Mouse (Mus musculus) hematopoietic stem cell, adult 5-6 weeks (primary cell): ENCODE data around the gene Thnsl1. TPM values are rescaled to one million over a fixed set of nuclear protein-coding genes. Genes with fewer than 3 reads are reported as not detected.
"Not testable (repeated sequence)": the region's sequence is repeated elsewhere in the genome, so short reads cannot be mapped to it uniquely, and the experiment has no call there.

Experiments
- ATAC-seq, 2 experiments: fragments of 125-278 bp in 1 of 2; replicated peaks in 1 of 2; 2 replicates each; pipeline ENCODE4 v1.8.0; 2016 to 2017; ENCODE audit warnings: inconsistent platforms in 2 of 2, mild to moderate bottlenecking in 2 of 2, moderate number of reproducible peaks in 2 of 2, low read depth in 1 of 2, moderate TSS enrichment in 1 of 2; ENCODE audit not compliant: low FRiP score in 2 of 2, poor library complexity in 2 of 2, severe bottlenecking in 2 of 2, insufficient read depth in 1 of 2, low TSS enrichment in 1 of 2
- total RNA-seq: library from RNA; stranded (forward); fragments of 172-1452, 232-1000 nt; gene quantifications from 2 replicates; pipeline ENCODE4 v1.2.3, GENCODE M21; 2017

Thnsl1 gene
- total RNA-seq, 1 experiment from 2014 or later: 10.1 TPM

GRCm38 (mm10) chr2:21230276-21230675 is 24.8 kb downstream of the Thnsl1 start:
- no peak for ATAC-seq

DNA sequence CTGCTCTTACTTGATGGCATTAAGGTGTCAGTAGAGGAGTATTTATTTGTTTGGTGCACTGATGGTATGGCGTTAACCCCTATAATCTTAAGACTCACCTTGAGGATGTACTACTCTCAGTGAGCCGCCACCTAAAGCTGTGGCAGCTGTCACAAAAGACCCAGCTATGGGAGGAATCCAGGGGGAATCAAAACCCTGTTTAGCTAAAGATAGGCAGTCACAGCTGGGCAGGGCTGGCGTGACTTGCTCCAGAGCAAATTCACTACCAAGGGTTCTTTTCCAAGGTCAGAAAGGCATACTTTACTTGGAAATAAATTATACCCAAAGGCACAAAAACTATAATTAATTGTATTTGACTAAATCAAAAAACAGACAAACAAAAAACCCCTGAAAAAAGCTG is 25.6 kb downstream of the Thnsl1 start:
- ATAC-seq: no peak

DNA sequence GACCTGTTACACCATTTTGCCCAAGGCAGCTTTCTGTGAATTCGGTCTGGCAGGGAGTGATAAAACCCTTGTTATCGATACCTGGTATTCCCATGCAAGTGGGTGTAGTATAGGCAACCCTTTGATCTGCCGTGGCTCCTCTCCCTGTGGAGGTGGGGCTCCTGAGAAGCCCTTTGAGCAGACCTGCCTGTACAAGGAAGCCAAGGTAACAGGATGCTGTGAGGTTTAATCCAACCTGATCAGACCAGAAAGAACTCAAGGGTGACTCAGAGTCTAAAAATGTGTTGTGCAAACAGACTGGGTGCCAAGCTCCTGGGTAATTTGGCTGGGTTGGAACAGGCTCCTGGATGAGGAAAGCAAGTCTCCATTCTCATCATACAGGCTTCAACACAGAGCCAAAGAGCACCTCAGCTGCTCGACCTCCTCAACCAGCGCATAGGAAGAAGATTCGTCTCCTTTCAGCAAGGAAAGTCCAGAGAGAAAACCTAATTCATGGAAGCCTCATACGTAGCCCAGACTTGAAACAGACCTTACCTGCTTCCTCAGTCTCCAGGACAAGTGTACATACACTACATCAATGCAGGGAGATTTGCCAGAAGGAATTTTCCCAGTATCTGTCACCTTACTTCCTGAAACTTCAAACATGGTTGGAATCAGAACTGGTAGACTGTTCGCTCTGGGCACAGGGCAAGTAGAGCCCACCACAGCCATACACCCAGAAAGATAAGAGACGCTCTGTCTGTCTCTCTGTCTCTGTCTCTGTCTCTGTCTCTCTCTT is 29.5 kb downstream of the Thnsl1 start:
- no peak for ATAC-seq

DNA sequence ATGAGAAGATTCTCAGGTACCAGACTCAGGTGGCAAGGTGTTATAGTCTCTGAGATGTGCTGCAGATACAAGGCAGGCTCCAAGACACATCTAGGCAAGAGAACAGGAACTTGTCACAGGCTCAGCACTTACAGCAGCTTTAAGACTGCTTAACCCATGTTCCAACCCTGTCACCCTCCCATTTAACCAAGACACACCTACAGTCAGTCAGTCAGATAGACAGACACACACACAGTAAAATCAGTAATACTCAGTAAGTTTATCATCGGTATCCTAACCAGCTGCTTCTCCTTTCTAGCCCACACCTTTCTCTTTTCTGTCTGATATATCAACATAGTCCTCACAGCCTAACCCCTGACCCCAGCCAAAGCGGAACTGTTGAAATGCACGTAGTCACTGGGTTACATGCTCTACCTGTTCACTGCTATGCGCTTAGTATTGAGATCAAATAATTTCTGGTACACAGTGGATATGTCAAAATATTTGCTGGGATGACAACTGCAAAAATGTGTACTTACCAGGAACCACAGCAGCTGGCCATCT is 30.4 kb downstream of the Thnsl1 start:
- ATAC-seq: peak; percentile 31 to 39; a peak in 3 of 4 replicates

GRCm38 (mm10) chr2:21236846-21237245 is 31.3 kb downstream of the Thnsl1 start:
- peak; percentile 35 to 48 for ATAC-seq

GRCm38 (mm10) chr2:21244104-21244503 is 38.6 kb downstream of the Thnsl1 start:
- not testable (repeated sequence) for ATAC-seq

- no peak for ATAC-seq
Observed at GRCm38 (mm10) chr2:21244986-21245385, 39.5 kb downstream of the Thnsl1 start.

DNA sequence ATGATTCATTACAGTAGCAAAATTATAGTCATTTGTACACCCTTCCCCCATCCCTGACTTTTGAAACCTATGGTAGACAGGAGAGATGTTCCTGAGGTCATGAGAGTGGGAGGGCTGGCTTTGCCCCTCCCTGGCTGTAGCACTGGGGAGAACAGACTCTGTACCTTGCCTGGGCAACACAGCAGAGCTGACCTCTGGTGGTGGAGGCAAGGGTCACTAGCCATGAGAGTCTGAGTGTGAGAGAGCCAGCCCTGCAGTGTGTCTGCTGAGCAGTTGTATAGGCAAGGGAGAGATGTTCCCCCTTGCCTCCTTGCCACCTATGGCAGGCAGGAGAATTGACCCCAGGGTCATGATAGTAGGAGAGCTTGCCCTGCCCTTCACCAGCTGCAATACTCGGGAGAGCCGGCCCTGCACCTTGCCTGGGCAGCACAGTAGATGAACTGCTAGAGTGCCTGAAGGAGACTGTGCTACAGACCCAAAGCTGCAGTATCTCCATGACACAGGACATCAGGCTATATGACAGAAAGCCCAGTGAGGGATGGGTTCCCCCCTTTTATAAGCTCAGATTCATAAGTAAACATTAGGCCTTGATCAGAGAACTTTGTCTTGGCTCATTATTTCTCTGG is 40.1 kb downstream of the Thnsl1 start:
- no peak for ATAC-seq

- no peak for ATAC-seq
Observed at GRCm38 (mm10) chr2:21253644-21254043, 48.1 kb downstream of the Thnsl1 start.

DNA sequence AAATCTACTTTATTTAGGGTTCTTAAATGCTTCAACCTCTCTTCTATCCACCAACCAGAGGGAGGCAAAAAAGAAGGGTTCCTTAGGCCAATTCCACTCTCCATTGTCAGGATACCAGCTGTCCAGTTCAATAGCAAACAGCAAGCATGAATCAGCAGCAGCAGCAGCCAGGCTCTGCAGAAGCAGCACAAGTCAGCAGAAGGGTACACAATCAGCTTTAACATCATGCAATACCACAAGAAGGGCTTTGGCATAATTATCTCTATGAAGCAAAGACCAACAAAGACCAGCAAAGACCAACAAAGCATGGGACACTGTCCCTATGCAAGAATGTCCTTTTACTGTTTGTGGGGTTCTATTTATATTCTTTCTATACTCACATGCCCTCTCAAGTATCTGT is 48.8 kb downstream of the Thnsl1 start:
- no peak for ATAC-seq

DNA sequence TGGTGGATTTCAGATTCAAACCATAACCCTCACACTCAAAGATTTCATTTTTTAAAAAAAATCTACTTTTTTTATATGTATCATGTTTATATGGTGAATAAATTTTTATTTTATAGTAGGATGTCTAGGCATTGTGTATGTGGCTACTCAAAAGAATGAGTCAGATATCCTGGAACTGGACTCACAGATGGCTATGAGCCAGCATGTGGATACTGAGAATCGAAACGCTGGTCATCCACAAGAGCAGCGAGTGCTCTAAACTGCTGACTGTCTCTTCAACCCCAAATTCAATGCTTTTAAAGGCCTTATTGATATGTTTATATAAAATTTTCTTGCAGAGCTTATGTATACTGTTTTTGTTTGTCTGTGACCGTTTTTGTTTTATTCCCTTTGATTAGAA is 52.8 kb downstream of the Thnsl1 start:
- ATAC-seq: no peak

- ATAC-seq: no peak
Observed at GRCm38 (mm10) chr2:21259081-21259480, 53.6 kb downstream of the Thnsl1 start.

- no peak for ATAC-seq
Observed at GRCm38 (mm10) chr2:21260060-21260459, 54.5 kb downstream of the Thnsl1 start.

DNA sequence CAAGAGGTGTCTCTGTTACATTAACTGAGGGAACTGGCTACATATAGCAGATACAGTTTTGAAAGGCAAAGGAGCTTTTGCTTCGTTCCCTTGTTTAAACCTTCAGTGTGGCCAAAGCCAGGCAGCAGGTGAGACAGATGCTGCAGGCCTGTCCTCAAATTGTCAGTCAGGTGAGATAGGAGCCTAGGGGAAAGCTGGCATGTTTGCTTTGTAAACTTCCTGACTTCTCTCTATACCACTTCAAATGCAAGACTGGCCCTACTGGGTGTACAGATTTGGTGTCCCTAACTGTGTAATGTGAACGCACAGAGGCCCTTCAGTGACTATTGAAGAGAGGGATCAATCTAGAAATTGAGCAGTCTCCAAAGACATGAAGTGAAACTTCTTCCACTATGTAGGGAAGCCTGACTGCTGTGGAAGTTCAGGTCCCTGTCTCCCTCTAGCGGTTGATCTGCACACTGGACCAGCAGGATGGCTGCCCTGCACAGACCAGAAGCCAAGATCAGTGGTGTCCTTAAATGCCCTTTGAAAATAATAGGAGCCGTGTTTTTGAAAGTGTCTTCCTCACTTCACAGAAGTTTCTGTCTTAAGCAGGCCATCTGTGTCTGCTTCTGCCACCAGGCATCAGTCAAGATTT is 56.0 kb downstream of the Thnsl1 start:
- peak; percentile 97 to 98 for ATAC-seq

DNA sequence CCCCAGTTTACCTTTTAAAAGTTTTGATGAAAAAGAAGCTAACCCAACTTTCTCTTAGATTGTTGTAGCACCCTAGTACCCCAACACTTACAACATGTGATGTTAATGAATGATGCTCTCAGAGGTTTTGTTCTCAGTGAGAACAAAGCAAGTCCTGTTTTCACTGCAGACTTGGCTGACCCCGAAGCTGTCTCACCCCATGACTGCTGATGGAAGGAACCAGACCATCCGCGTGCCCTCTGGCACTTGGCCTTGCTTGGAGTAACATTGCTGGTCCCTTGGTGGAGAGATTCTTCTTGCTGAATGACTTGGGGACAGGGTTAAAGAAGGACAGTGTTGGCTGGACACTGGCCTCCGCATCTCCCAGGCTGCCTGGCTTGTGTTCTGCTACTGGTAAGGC is 58.5 kb downstream of the Thnsl1 start:
- no peak for ATAC-seq
